Mouse (Mus musculus): ENCODE measurements around the gene Ggcx. TPM values are rescaled to one million over a fixed set of nuclear protein-coding genes. Genes with fewer than 3 reads are reported as not detected.
A peak's percentile ranks its signal among the peaks of the same experiment; 100 is the strongest.

Ggcx gene
- total RNA-seq, 2 experiments from 2014 or later: 21.7 to 24.4 TPM

- DNase-seq (ENCODE audit: low spot score in 2 of 2): no peak
Measured at GRCm38 (mm10) chr6:72386561-72386960, 27.5 kb upstream of the Ggcx start.

- DNase-seq (ENCODE audit: low spot score in 2 of 2): no peak
Measured at GRCm38 (mm10) chr6:72387816-72388215, 26.3 kb upstream of the Ggcx start.

- DNase-seq (ENCODE audit: low spot score in 2 of 2): no peak
Measured at GRCm38 (mm10) chr6:72388266-72388665, 25.8 kb upstream of the Ggcx start.

GRCm38 (mm10) chr6:72388791-72389329 lies 25.2 kb upstream of the Ggcx start:
- no peak for DNase-seq (ENCODE audit: low spot score in 2 of 2)

GRCm38 (mm10) chr6:72389471-72389940 lies 24.6 kb upstream of the Ggcx start:
- DNase-seq (ENCODE audit: low spot score in 2 of 2): no peak

- peak; percentile 17 to 35 for DNase-seq (ENCODE audit: low spot score in 2 of 2)
Measured at GRCm38 (mm10) chr6:72389941-72390771, 24.0 kb upstream of the Ggcx start, which contains the start of gene Vamp8. Gene Vamp8 (minus strand): TSS chr6:72390703.

GRCm38 (mm10) chr6:72390795-72391521 lies 23.1 kb upstream of the Ggcx start:
- no peak for DNase-seq (ENCODE audit: low spot score in 2 of 2)

GRCm38 (mm10) chr6:72392341-72392740 lies 21.8 kb upstream of the Ggcx start:
- no peak for DNase-seq (ENCODE audit: low spot score in 2 of 2)

GRCm38 (mm10) chr6:72396837-72397251 lies 17.3 kb upstream of the Ggcx start:
- no peak for DNase-seq (ENCODE audit: low spot score in 2 of 2)

- no peak for DNase-seq (ENCODE audit: low spot score in 2 of 2)
Measured at GRCm38 (mm10) chr6:72399967-72400366, 14.1 kb upstream of the Ggcx start.

- DNase-seq (ENCODE audit: low spot score in 2 of 2): peak; percentile 64
Measured at GRCm38 (mm10) chr6:72401875-72402274, 12.2 kb upstream of the Ggcx start.

GRCm38 (mm10) chr6:72405356-72405755 lies 8.8 kb upstream of the Ggcx start:
- no peak for DNase-seq (ENCODE audit: low spot score in 2 of 2)

GRCm38 (mm10) chr6:72407119-72407518 lies 7.0 kb upstream of the Ggcx start:
- peak; percentile 84 for DNase-seq (ENCODE audit: low spot score in 2 of 2)

- DNase-seq (ENCODE audit: low spot score in 2 of 2): peak; percentile 64 to 82
Measured at GRCm38 (mm10) chr6:72409567-72409966, 4.5 kb upstream of the Ggcx start.

- DNase-seq (ENCODE audit: low spot score in 2 of 2): no peak
Measured at GRCm38 (mm10) chr6:72410003-72410402, 4.1 kb upstream of the Ggcx start.

- DNase-seq (ENCODE audit: low spot score in 2 of 2): no peak
Measured at GRCm38 (mm10) chr6:72410518-72410917, 3.6 kb upstream of the Ggcx start.

- no peak for DNase-seq (ENCODE audit: low spot score in 2 of 2)
Measured at GRCm38 (mm10) chr6:72415181-72415580, 1.1 kb downstream of the Ggcx start.

- no peak for DNase-seq (ENCODE audit: low spot score in 2 of 2)
Measured at GRCm38 (mm10) chr6:72415964-72416772, 2.1 kb downstream of the Ggcx start.

GRCm38 (mm10) chr6:72418279-72418678 lies 4.2 kb downstream of the Ggcx start:
- DNase-seq (ENCODE audit: low spot score in 2 of 2): no peak

GRCm38 (mm10) chr6:72419806-72420205 lies 5.7 kb downstream of the Ggcx start:
- no peak for DNase-seq (ENCODE audit: low spot score in 2 of 2)

- DNase-seq (ENCODE audit: low spot score in 2 of 2): no peak
Measured at GRCm38 (mm10) chr6:72420901-72421300, 6.8 kb downstream of the Ggcx start.
